Mouse (Mus musculus): ENCODE measurements around the gene Eif4e3.

- no peak for TF ChIP-seq MXI1 (IDR thresholded peaks at IDR 0.05; ENCODE audit: low read depth, low read length)
- no peak for TF ChIP-seq JUND (conservative IDR thresholded peaks at IDR 0.05; ENCODE audit: low read depth, low read length)
Observed at GRCm38 (mm10) chr6:99658586-99658985, 8.0 kb downstream of the Eif4e3 start.
